Mouse (Mus musculus) left cerebral cortex, postnatal 4 days (tissue): ENCODE measurements around the gene Olfr601. TPM values are rescaled to one million over a fixed set of nuclear protein-coding genes. Genes with fewer than 3 reads are reported as not detected.
"Not testable (repeated sequence)": the region's sequence is repeated elsewhere in the genome, so short reads cannot be mapped to it uniquely, and the experiment has no call there.

Experiments used
- DNase-seq: peaks from one replicate; pipeline ENCODE4 v3.0.0-alpha.2; 2022
- intact Hi-C: fragments of 180-260 bp; cut with DNase I; formaldehyde crosslinking; loops from one replicate; pipeline ENCODE4 v1.15.1; 2025
- total RNA-seq, 2 experiments: library from RNA; stranded (reverse); gene quantifications; 2 replicates each; pipeline ENCODE4 v1.2.3; 2021

Gene Olfr601
- not detected for total RNA-seq

- DNase-seq = no peak
- intact Hi-C loops = no loop called here
Measured at GRCm38 (mm10) chr7:103362555-103362954, at the start of gene Olfr601. Gene Olfr601, minus strand, starts transcription at chr7:103362655.

- intact Hi-C loops = not testable (repeated sequence)
Measured at GRCm38 (mm10) chr7:103406521-103407055, 44.1 kb upstream of the Olfr601 start.

DNA sequence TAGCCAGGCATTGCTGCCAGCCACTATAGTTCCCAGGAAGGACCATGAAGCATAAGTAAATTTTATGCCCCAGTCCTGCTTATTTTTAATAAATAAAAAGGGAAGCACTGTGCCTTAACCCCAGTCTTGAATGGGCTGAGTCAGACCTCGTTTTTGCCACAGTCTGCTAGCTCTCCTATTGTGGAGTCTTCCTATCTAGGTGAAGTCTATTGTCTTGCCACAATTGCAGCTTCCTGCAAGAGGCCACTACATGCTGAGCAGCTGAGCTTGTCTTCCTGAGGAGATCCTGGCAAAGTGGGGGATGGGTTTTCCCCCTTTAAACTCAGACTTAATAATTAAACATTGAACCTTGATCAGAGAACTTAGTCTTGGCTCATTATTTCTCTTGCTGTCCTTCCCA is 36.5 kb upstream of the Olfr601 start:
- no peak for DNase-seq
- intact Hi-C loops = no loop called here

More at GRCm38 (mm10) chr7:103406521-103407055, 44.1 kb upstream of the Olfr601 start:
- not testable (repeated sequence) for DNase-seq

- intact Hi-C loops = no loop called here
Measured at GRCm38 (mm10) chr7:103397758-103398157, 35.3 kb upstream of the Olfr601 start.

GRCm38 (mm10) chr7:103386077-103386476 is 23.6 kb upstream of the Olfr601 start, which contains the start of gene Olfr603:
Gene Olfr603, minus strand, starts transcription at chr7:103386177.
- intact Hi-C loops = no loop called here
- DNase-seq = no peak

More at GRCm38 (mm10) chr7:103397758-103398157, 35.3 kb upstream of the Olfr601 start:
- no peak for DNase-seq

GRCm38 (mm10) chr7:103349569-103349968 is 12.9 kb downstream of the Olfr601 start, which contains the start of gene Olfr600:
Gene Olfr600, minus strand, starts transcription at chr7:103349669.
- intact Hi-C loops = no loop called here
- DNase-seq = no peak

- intact Hi-C loops = no loop called here
Measured at GRCm38 (mm10) chr7:103335617-103336016, 26.8 kb downstream of the Olfr601 start, which contains the start of gene Olfr599. Gene Olfr599, plus strand, starts transcription at chr7:103335917.

GRCm38 (mm10) chr7:103323268-103323667 is 39.2 kb downstream of the Olfr601 start, which contains the start of gene Olfr598:
Gene Olfr598, plus strand, starts transcription at chr7:103323568.
- no peak for DNase-seq
- intact Hi-C loops = no loop called here

More at GRCm38 (mm10) chr7:103335617-103336016, 26.8 kb downstream of the Olfr601 start, which contains the start of gene Olfr599:
- no peak for DNase-seq

DNA sequence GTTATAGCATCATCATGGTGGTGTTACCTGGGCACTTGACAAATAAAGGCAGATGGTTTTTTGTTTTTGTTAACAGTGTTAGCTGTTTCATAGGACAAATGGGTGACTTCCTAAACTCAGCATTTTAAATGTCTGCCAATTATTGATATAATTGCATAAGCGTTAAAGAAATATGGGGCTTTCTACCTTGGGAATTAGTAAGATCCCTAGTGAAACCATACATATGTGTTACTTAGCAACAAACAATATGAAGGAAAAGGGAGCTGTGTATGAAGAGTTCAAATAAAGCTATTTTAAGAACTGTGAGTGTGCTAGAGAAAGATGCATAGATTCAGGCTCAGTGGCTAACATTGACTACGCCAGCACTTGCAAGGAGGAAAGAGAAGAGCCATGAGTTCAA is 46.4 kb downstream of the Olfr601 start, which contains the start of gene Olfr597:
Gene Olfr597, plus strand, starts transcription at position 301 of the 400 bp plus-strand sequence.
- intact Hi-C loops, DNase-seq: not testable (repeated sequence)

Other genes with a start within 250 kb of the Olfr601 start
- not detected for gene Olfr586, start 237.0 kb downstream of the Olfr601 start, total RNA-seq
- gene Olfr588-ps1, start 221.8 kb downstream of the Olfr601 start, total RNA-seq = not detected
- gene Olfr589, start 206.3 kb downstream of the Olfr601 start, total RNA-seq = not detected
- not detected for gene Olfr591, start 184.3 kb downstream of the Olfr601 start, total RNA-seq
- not detected for gene Olfr592, start 177.9 kb downstream of the Olfr601 start, total RNA-seq
- not detected for gene Olfr593, start 150.8 kb downstream of the Olfr601 start, total RNA-seq
- not detected for gene Olfr594, start 145.7 kb downstream of the Olfr601 start, total RNA-seq
- not detected for gene Usp17ld, start 110.2 kb downstream of the Olfr601 start, total RNA-seq
- not detected for gene Olfr596, start 57.0 kb downstream of the Olfr601 start, total RNA-seq
- not detected for gene Olfr597, start 46.3 kb downstream of the Olfr601 start, total RNA-seq
- not detected for gene Olfr598, start 39.1 kb downstream of the Olfr601 start, total RNA-seq
- not detected for gene Olfr599, start 26.7 kb downstream of the Olfr601 start, total RNA-seq
- gene Olfr600, start 13.0 kb downstream of the Olfr601 start, total RNA-seq = not detected
- not detected for gene Olfr603, start 23.5 kb upstream of the Olfr601 start, total RNA-seq
- not detected for gene Usp17lc, start 52.4 kb upstream of the Olfr601 start, total RNA-seq
- gene Olfr605, start 82.8 kb upstream of the Olfr601 start, total RNA-seq = not detected
- gene Olfr606, start 86.4 kb upstream of the Olfr601 start, total RNA-seq = not detected
- gene Olfr607, start 101.5 kb upstream of the Olfr601 start, total RNA-seq = not detected
- gene Olfr608, start 107.2 kb upstream of the Olfr601 start, total RNA-seq = not detected
- gene Olfr609, start 135.4 kb upstream of the Olfr601 start, total RNA-seq = not detected
- gene Olfr610, start 149.5 kb upstream of the Olfr601 start, total RNA-seq = not detected
- not detected for gene Olfr611, start 158.2 kb upstream of the Olfr601 start, total RNA-seq
- not detected for gene Olfr612, start 180.1 kb upstream of the Olfr601 start, total RNA-seq
- not detected for gene Olfr613, start 185.4 kb upstream of the Olfr601 start, total RNA-seq
- not detected for gene Olfr615, start 193.4 kb upstream of the Olfr601 start, total RNA-seq
- not detected for gene Olfr616, start 206.5 kb upstream of the Olfr601 start, total RNA-seq
- gene Olfr617, start 210.4 kb upstream of the Olfr601 start, total RNA-seq = not detected
- not detected for gene Olfr618, start 227.4 kb upstream of the Olfr601 start, total RNA-seq
- gene Olfr619, start 237.9 kb upstream of the Olfr601 start, total RNA-seq = not detected
- gene Olfr620, start 249.9 kb upstream of the Olfr601 start, total RNA-seq = not detected